Mouse (Mus musculus) liver, postnatal 0 days (tissue): ENCODE data around the gene Ralgds. TPM values are rescaled to one million over a fixed set of nuclear protein-coding genes. Genes with fewer than 3 reads are reported as not detected.

ENCODE experiments used
- ATAC-seq: fragments of 200-750 bp; cut with Nextera tagmentation; 2 replicates; pipeline ENCODE4 v1.8.0; 2017; ENCODE audit warnings: mild to moderate bottlenecking, moderate library complexity
- DNase-seq: peaks from one replicate; pipeline ENCODE4 v3.0.0-alpha.2; 2016
- H3K27ac ChIP-seq: fragments of 300-500 bp; sonication (generic); 2 replicates; pipeline ENCODE4 v1.5.1; 2014; ENCODE audit warnings: antibody characterized with exemption, moderate library complexity, mild to moderate bottlenecking, low read depth
- H3K27me3 ChIP-seq: fragments of 300-500 bp; sonication (generic); 2 replicates; pipeline ENCODE4 v1.6.1; 2014; ENCODE audit warnings: low read length, control low read depth, mixed read lengths; ENCODE audit not compliant: insufficient read depth
- H3K36me3 ChIP-seq: fragments of 300-500 bp; sonication (generic); replicated peaks from 2 replicates; pipeline ENCODE4 v1.6.1; 2014; ENCODE audit warnings: mild to moderate bottlenecking, control low read depth, low read length, moderate library complexity, mixed read lengths; ENCODE audit not compliant: insufficient read depth
- H3K4me1 ChIP-seq: fragments of 300-500 bp; sonication (generic); 2 replicates; pipeline ENCODE4 v1.6.1; 2014; ENCODE audit warnings: antibody characterized with exemption, mild to moderate bottlenecking, control low read depth; ENCODE audit not compliant: insufficient read depth
- H3K4me2 ChIP-seq: fragments of 300-500 bp; sonication (generic); 2 replicates; pipeline ENCODE4 v1.6.1; 2014; ENCODE audit warnings: low read depth, mild to moderate bottlenecking, low read length, moderate library complexity, mixed read lengths
- H3K4me3 ChIP-seq: fragments of 300-500 bp; sonication (generic); 2 replicates; pipeline ENCODE4 v1.5.1; 2014; ENCODE audit warnings: low read depth, low read length
- H3K9ac ChIP-seq: fragments of 300-500 bp; sonication (generic); replicated peaks from 2 replicates; pipeline ENCODE4 v1.6.1; 2014; ENCODE audit warnings: mild to moderate bottlenecking, moderate library complexity
- H3K9me3 ChIP-seq: fragments of 300-500 bp; sonication (generic); 2 replicates; pipeline ENCODE4 v1.6.1; 2016; ENCODE audit warnings: mild to moderate bottlenecking, control low read depth, low read length, mixed read lengths
- CTCF ChIP-seq: sonication (generic); IDR thresholded peaks from 2 replicates; pipeline ENCODE4 v1.5.1; 2016; ENCODE audit warnings: antibody characterized with exemption, low read depth
- EP300 ChIP-seq: IDR thresholded peaks from 2 replicates; pipeline ENCODE4 v1.6.1; 2016; ENCODE audit warnings: antibody characterized with exemption, low read depth, mild to moderate bottlenecking
- WGBS: fragments of 180-500 bp; shearing (Covaris S2); extraction: QIAGEN DNeasy Blood & Tissue Kit; methylation state at CpG from one replicate; pipeline ENCODE4 v1.1.7; 2014; ENCODE audit not compliant: insufficient replicate concordance; 5-methylcytosine and 5-hydroxymethylcytosine counted together
- polyA plus RNA-seq: library from polyadenylated mRNA; unstranded; fragments of >200 nt; fragmentation: Nextera tagmentation; extraction: Ambion mirVana; gene quantifications from 2 replicates; pipeline ENCODE4 v1.2.1, GENCODE M21; 2015

Ralgds gene
- polyA plus RNA-seq, 1 experiment from 2014 or later = 1.8 TPM

- peaks cover 7% of the 10 kb centered on the region for H3K36me3 ChIP-seq
- ATAC-seq (peak; percentile 93), DNase-seq (peak; percentile 91)
- H3K4me2 ChIP-seq = peak overlapping the region; percentile 67
- peak overlapping the region; percentile 85 for H3K27ac ChIP-seq
- peaks cover 11% of the 10 kb centered on the region; the same call in 1 of the 2 replicates for H3K4me1 ChIP-seq
- H3K27me3 ChIP-seq = no peaks in the 10 kb centered on the region
- H3K4me3 ChIP-seq = peak overlapping the region; percentile 75
- H3K9ac ChIP-seq = peak overlapping the region; percentile 70
- H3K9me3 ChIP-seq = no peaks in the 10 kb centered on the region
- TF ChIP-seq EP300 (peak; percentile 58), CTCF (peak; percentile 7; the same call in 1 of the 2 replicates)
- under 1% methylated on average over 56 of the region's 56 CpGs for WGBS
Observed at GRCm38 (mm10) chr2:28582647-28583353, 69.9 kb downstream of the Ralgds start.

DNA sequence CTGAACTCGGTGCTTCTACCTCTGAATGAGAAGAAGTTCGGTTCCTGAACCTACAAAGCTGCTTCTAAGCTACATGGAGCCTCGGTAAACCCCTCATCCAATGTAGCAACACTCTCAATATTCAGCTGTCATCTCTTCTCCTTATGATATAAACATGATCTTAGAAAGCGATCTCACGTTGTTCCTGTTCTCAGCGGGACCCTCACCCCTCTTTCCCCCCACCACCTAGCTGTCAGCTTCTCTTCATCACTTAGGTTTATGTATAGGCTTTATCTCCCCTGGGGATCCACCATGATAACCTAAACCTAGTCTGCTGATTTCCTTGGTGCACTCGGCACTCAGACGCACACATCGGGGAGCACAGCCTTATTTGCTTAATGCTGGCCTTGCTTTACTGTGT, 70.7 kb downstream of the Ralgds start, which contains the start of gene Gtf3c5:
TSS of gene Gtf3c5 (minus strand) at position 101 of the 400 bp plus-strand sequence.
- TF ChIP-seq CTCF (no peak), EP300 (no peak)
- WGBS = 77% methylated on average over 9 of the region's 9 CpGs
- ATAC-seq = no peak

GRCm38 (mm10) chr2:28585043-28585571, 72.2 kb downstream of the Ralgds start:
- ATAC-seq (no peak), DNase-seq (peak; percentile 82)
- Histone ChIP-seq H3K9me3 (no peaks in the 10 kb centered on the region), H3K4me3 (no peak overlapping the region), H3K36me3 (no peaks in the 10 kb centered on the region), H3K27me3 (no peaks in the 10 kb centered on the region), H3K27ac (no peak overlapping the region), H3K9ac (no peak overlapping the region), H3K4me2 (no peak overlapping the region), H3K4me1 (peaks cover 11% of the 10 kb centered on the region; the same call in 1 of the 2 replicates)
- 17% methylated on average over 6 of the region's 6 CpGs for WGBS
- TF ChIP-seq CTCF (peak; percentile 100), EP300 (no peak)

More for the DNA sequence above, 70.7 kb downstream of the Ralgds start, which contains the start of gene Gtf3c5:
- peak within 1 kb of the TSS; percentile 85 for H3K27ac ChIP-seq
- H3K27me3 ChIP-seq = no peaks in the 10 kb centered on the region
- H3K9ac ChIP-seq = peak within 1 kb of the TSS; percentile 70
- no peaks in the 10 kb centered on the region for H3K9me3 ChIP-seq
- 0 out of 2 replicates have a peak, but pooled peaks cover 3% of the 10 kb centered on the region for H3K36me3 ChIP-seq
- H3K4me3 ChIP-seq = peak within 1 kb of the TSS; percentile 75
- peaks cover 11% of the 10 kb centered on the region; the same call in 1 of the 2 replicates for H3K4me1 ChIP-seq
- H3K4me2 ChIP-seq = peak within 1 kb of the TSS; percentile 67
- no peak for DNase-seq

DNA sequence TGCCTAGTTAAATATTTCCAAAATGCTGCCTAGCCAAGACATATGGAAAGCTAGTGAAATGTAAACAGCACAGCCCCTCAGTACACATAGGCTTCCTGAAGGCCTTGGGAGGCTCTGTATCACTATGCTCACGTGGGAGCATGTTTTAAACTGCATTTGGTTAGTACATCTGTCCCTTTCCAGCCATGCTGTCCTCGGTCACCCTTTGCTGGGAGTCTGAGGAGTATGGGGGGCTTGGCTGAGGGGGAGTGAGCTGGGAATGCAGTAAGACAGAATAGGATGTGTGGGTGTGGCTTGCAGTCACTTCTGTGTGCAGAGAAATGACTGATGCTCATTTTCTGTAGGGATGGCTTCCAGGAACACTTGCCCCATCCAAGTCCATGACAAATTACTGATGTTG, 72.8 kb downstream of the Ralgds start:
- DNase-seq (no peak), ATAC-seq (no peak)
- no peak overlapping the region for H3K4me2 ChIP-seq
- WGBS = 37% methylated on average over 2 of the region's 2 CpGs
- no peak overlapping the region for H3K4me3 ChIP-seq
- no peak overlapping the region for H3K9ac ChIP-seq
- no peaks in the 10 kb centered on the region for H3K27me3 ChIP-seq
- no peaks in the 10 kb centered on the region for H3K36me3 ChIP-seq
- no peak overlapping the region for H3K27ac ChIP-seq
- H3K9me3 ChIP-seq = no peaks in the 10 kb centered on the region
- H3K4me1 ChIP-seq = peaks cover 11% of the 10 kb centered on the region; the same call in 1 of the 2 replicates
- no peak for TF ChIP-seq CTCF
- no peak for TF ChIP-seq EP300

DNA sequence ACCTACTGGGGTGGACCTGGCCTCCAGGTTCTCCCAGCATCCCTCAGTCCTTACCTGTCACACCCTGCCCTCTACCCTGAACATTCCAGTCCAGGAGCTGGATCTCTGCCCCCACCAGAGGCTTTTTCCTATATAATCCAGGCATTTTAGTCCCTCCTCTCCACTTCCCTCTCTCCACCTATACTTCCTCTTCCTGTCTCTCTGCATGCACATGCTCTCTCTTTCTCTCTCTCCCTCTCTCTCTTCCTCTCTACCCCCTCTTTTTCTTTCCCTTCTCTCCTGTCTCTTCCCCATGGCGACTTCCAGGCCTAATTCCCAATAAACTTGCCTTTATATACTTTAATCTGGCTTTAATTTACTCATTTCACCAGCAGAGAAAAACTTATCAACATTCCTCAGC, 75.6 kb downstream of the Ralgds start:
- Histone ChIP-seq H3K9me3 (no peaks in the 10 kb centered on the region), H3K27me3 (no peaks in the 10 kb centered on the region), H3K36me3 (no peaks in the 10 kb centered on the region), H3K9ac (no peak overlapping the region), H3K4me1 (peaks cover 5% of the 10 kb centered on the region), H3K27ac (no peak overlapping the region), H3K4me3 (no peak overlapping the region), H3K4me2 (no peak overlapping the region)
- WGBS = 46% methylated on average over 1 of the region's 1 CpGs
- ATAC-seq = no peak
- no peak for TF ChIP-seq CTCF
- TF ChIP-seq EP300 = no peak
- no peak for DNase-seq

DNA sequence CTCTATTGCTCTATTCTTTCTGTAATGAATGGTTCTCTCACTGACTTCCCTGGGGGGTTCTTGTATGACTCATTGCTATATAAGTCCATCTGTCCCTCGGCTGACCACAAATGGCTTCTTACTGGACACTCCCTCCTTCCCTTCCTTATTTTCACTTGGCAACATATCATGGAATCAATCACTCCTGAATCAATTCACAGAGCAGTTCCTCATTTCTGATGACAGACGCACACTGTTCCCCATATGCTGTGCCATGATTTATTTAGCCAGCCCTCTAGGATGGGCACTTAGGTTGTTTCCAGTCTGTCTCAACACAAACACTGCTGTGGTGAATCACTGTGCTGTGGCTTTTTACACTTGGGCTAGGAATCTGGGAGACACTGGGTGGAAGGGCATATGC, 78.6 kb downstream of the Ralgds start:
- no peak overlapping the region for H3K27ac ChIP-seq
- no peak for DNase-seq
- no peak overlapping the region for H3K4me2 ChIP-seq
- no peaks in the 10 kb centered on the region for H3K36me3 ChIP-seq
- H3K4me1 ChIP-seq = peaks cover 9% of the 10 kb centered on the region
- TF ChIP-seq CTCF = no peak
- no peak for TF ChIP-seq EP300
- no peak overlapping the region for H3K9ac ChIP-seq
- ATAC-seq = no peak
- 39% methylated on average over 2 of the region's 2 CpGs for WGBS
- H3K27me3 ChIP-seq = no peaks in the 10 kb centered on the region
- H3K9me3 ChIP-seq = no peaks in the 10 kb centered on the region
- H3K4me3 ChIP-seq = no peak overlapping the region
